Mouse (Mus musculus): ENCODE results near the gene Golga5. TPM values are rescaled to one million over a fixed set of nuclear protein-coding genes. Genes with fewer than 3 reads are reported as not detected.
"Not testable (repeated sequence)": the region's sequence is repeated elsewhere in the genome, so short reads cannot be mapped to it uniquely, and the experiment has no call there.

Gene Golga5
- polyA plus RNA-seq, 1 experiment from 2014 or later = 15.1 TPM

GRCm38 (mm10) chr12:102491911-102492310 is 23.0 kb downstream of the Golga5 start:
- DNase-seq (no peak), ATAC-seq (ENCODE audit: low read depth) (no peak)
- Histone ChIP-seq H3K9me3 (replicated peaks) (no peaks in the 10 kb centered on the region), H3K4me2 (no peak overlapping the region), H3K27ac (no peak overlapping the region), H3K4me3 (replicated peaks) (no peak overlapping the region), H3K9ac (no peak overlapping the region), H3K36me3 (peaks cover 68% of the 10 kb centered on the region), H3K4me1 (replicated peaks) (no peaks in the 10 kb centered on the region), H3K27me3 (no peaks in the 10 kb centered on the region)
- WGBS (ENCODE audit: insufficient replicate concordance) = 84% methylated on average over 5 of the region's 5 CpGs

- not testable (repeated sequence) for H3K27ac ChIP-seq; DNase-seq; H3K9me3 ChIP-seq (replicated peaks); ATAC-seq (ENCODE audit: low read depth); H3K27me3 ChIP-seq; H3K9ac ChIP-seq; H3K4me1 ChIP-seq (replicated peaks); H3K4me3 ChIP-seq (replicated peaks); H3K4me2 ChIP-seq
- 41% methylated on average over 6 of the region's 6 CpGs for WGBS (ENCODE audit: insufficient replicate concordance)
- H3K36me3 ChIP-seq = peaks cover 63% of the 10 kb centered on the region
These were observed 26.8 kb downstream of the Golga5 start for GRCm38 (mm10) chr12:102495754-102496153.

GRCm38 (mm10) chr12:102497905-102498304 is 29.0 kb downstream of the Golga5 start:
- no peaks in the 10 kb centered on the region for H3K27me3 ChIP-seq
- H3K9me3 ChIP-seq (replicated peaks) = no peaks in the 10 kb centered on the region
- H3K27ac ChIP-seq = no peak overlapping the region
- ATAC-seq (ENCODE audit: low read depth) (no peak), DNase-seq (no peak)
- 59% methylated on average over 2 of the region's 2 CpGs for WGBS (ENCODE audit: insufficient replicate concordance)
- H3K4me2 ChIP-seq = no peak overlapping the region
- no peak overlapping the region for H3K4me3 ChIP-seq (replicated peaks)
- H3K9ac ChIP-seq = no peak overlapping the region
- H3K4me1 ChIP-seq (replicated peaks) = peaks cover 4% of the 10 kb centered on the region; the same call in 1 of the 2 replicates
- H3K36me3 ChIP-seq = peaks cover 45% of the 10 kb centered on the region

- H3K9me3 ChIP-seq (replicated peaks) = no peaks in the 10 kb centered on the region
- no peak overlapping the region for H3K27ac ChIP-seq
- H3K4me2 ChIP-seq = no peak overlapping the region
- peaks cover 4% of the 10 kb centered on the region; the same call in 1 of the 2 replicates for H3K4me1 ChIP-seq (replicated peaks)
- WGBS (ENCODE audit: insufficient replicate concordance) = 78% methylated on average over 8 of the region's 8 CpGs
- H3K27me3 ChIP-seq = no peaks in the 10 kb centered on the region
- no peak overlapping the region for H3K4me3 ChIP-seq (replicated peaks)
- no peak overlapping the region for H3K9ac ChIP-seq
- ATAC-seq (ENCODE audit: low read depth) = no peak
- no peak for DNase-seq
- H3K36me3 ChIP-seq = peaks cover 38% of the 10 kb centered on the region
These were observed 29.8 kb downstream of the Golga5 start for GRCm38 (mm10) chr12:102498726-102499125.

- H3K36me3 ChIP-seq = peaks cover 33% of the 10 kb centered on the region
- H3K4me2 ChIP-seq = no peak overlapping the region
- H3K4me1 ChIP-seq (replicated peaks) = peaks cover 4% of the 10 kb centered on the region; the same call in 1 of the 2 replicates
- 76% methylated on average over 5 of the region's 5 CpGs for WGBS (ENCODE audit: insufficient replicate concordance)
- no peak overlapping the region for H3K9ac ChIP-seq
- DNase-seq (no peak), ATAC-seq (ENCODE audit: low read depth) (no peak)
- H3K27ac ChIP-seq = no peak overlapping the region
- no peak overlapping the region for H3K4me3 ChIP-seq (replicated peaks)
- no peaks in the 10 kb centered on the region for H3K9me3 ChIP-seq (replicated peaks)
- H3K27me3 ChIP-seq = no peaks in the 10 kb centered on the region
These were observed 30.3 kb downstream of the Golga5 start for GRCm38 (mm10) chr12:102499210-102499609.

GRCm38 (mm10) chr12:102499723-102500122 is 30.8 kb downstream of the Golga5 start:
- Histone ChIP-seq H3K27ac (no peak overlapping the region), H3K27me3 (no peaks in the 10 kb centered on the region), H3K9ac (no peak overlapping the region), H3K9me3 (replicated peaks) (no peaks in the 10 kb centered on the region), H3K36me3 (peaks cover 32% of the 10 kb centered on the region), H3K4me2 (no peak overlapping the region), H3K4me3 (replicated peaks) (no peak overlapping the region), H3K4me1 (replicated peaks) (peaks cover 4% of the 10 kb centered on the region; the same call in 1 of the 2 replicates)
- ATAC-seq (ENCODE audit: low read depth) (no peak), DNase-seq (no peak)
- 44% methylated on average over 4 of the region's 4 CpGs for WGBS (ENCODE audit: insufficient replicate concordance)

GRCm38 (mm10) chr12:102501038-102501437 is 32.1 kb downstream of the Golga5 start:
- peaks cover 26% of the 10 kb centered on the region for H3K36me3 ChIP-seq
- no peaks in the 10 kb centered on the region for H3K9me3 ChIP-seq (replicated peaks)
- DNase-seq (no peak), ATAC-seq (ENCODE audit: low read depth) (no peak)
- peaks cover 14% of the 10 kb centered on the region; the same call in 1 of the 2 replicates for H3K4me1 ChIP-seq (replicated peaks)
- no peak overlapping the region for H3K27ac ChIP-seq
- H3K9ac ChIP-seq = no peak overlapping the region
- H3K27me3 ChIP-seq = no peaks in the 10 kb centered on the region
- no peak overlapping the region for H3K4me3 ChIP-seq (replicated peaks)
- no peak overlapping the region for H3K4me2 ChIP-seq
- WGBS (ENCODE audit: insufficient replicate concordance) = 66% methylated on average over 2 of the region's 2 CpGs

- WGBS (ENCODE audit: insufficient replicate concordance) = 62% methylated on average over 8 of the region's 8 CpGs
- Histone ChIP-seq H3K9me3 (replicated peaks) (no peaks in the 10 kb centered on the region), H3K4me1 (replicated peaks) (peaks cover 17% of the 10 kb centered on the region; the same call in 1 of the 2 replicates), H3K4me3 (replicated peaks) (no peak overlapping the region), H3K27me3 (no peaks in the 10 kb centered on the region), H3K4me2 (no peak overlapping the region), H3K9ac (no peak overlapping the region), H3K27ac (no peak overlapping the region), H3K36me3 (peaks cover 16% of the 10 kb centered on the region)
- DNase-seq = no peak
- no peak for ATAC-seq (ENCODE audit: low read depth)
These were observed 33.1 kb downstream of the Golga5 start for GRCm38 (mm10) chr12:102501848-102502595.

- no peaks in the 10 kb centered on the region for H3K27me3 ChIP-seq
- H3K9me3 ChIP-seq (replicated peaks) = no peaks in the 10 kb centered on the region
- no peak overlapping the region for H3K27ac ChIP-seq
- H3K4me3 ChIP-seq (replicated peaks) = no peak overlapping the region
- H3K4me2 ChIP-seq = no peak overlapping the region
- ATAC-seq (ENCODE audit: low read depth) = no peak
- peaks cover 17% of the 10 kb centered on the region; the same call in 1 of the 2 replicates for H3K4me1 ChIP-seq (replicated peaks)
- no peak for DNase-seq
- H3K9ac ChIP-seq = no peak overlapping the region
- 55% methylated on average over 9 of the region's 9 CpGs for WGBS (ENCODE audit: insufficient replicate concordance)
- no peaks in the 10 kb centered on the region for H3K36me3 ChIP-seq
These were observed 36.3 kb downstream of the Golga5 start for GRCm38 (mm10) chr12:102505131-102505713.

GRCm38 (mm10) chr12:102505949-102506348 is 37.0 kb downstream of the Golga5 start:
- H3K27ac ChIP-seq = no peak overlapping the region
- 47% methylated on average over 7 of the region's 7 CpGs for WGBS (ENCODE audit: insufficient replicate concordance)
- no peaks in the 10 kb centered on the region for H3K27me3 ChIP-seq
- ATAC-seq (ENCODE audit: low read depth) = peak; percentile 53; the same call in 1 of the 2 replicates
- peaks cover 17% of the 10 kb centered on the region; the same call in 1 of the 2 replicates for H3K4me1 ChIP-seq (replicated peaks)
- no peaks in the 10 kb centered on the region for H3K36me3 ChIP-seq
- no peak overlapping the region for H3K4me2 ChIP-seq
- no peaks in the 10 kb centered on the region for H3K9me3 ChIP-seq (replicated peaks)
- H3K4me3 ChIP-seq (replicated peaks) = no peak overlapping the region
- DNase-seq = no peak
- no peak overlapping the region for H3K9ac ChIP-seq

- no peak overlapping the region for H3K9ac ChIP-seq
- no peak for DNase-seq
- WGBS (ENCODE audit: insufficient replicate concordance) = 47% methylated on average over 3 of the region's 3 CpGs
- H3K4me1 ChIP-seq (replicated peaks) = 0 out of 2 replicates have a peak, but pooled peaks cover 2% of the 10 kb centered on the region
- H3K9me3 ChIP-seq (replicated peaks) = no peaks in the 10 kb centered on the region
- no peak overlapping the region for H3K4me2 ChIP-seq
- no peaks in the 10 kb centered on the region for H3K36me3 ChIP-seq
- H3K4me3 ChIP-seq (replicated peaks) = no peak overlapping the region
- ATAC-seq (ENCODE audit: low read depth) = no peak
- no peaks in the 10 kb centered on the region for H3K27me3 ChIP-seq
- no peak overlapping the region for H3K27ac ChIP-seq
These were observed 42.4 kb downstream of the Golga5 start for GRCm38 (mm10) chr12:102511363-102511762.

All from liver, embryonic 13.5 days (tissue).